Mouse (Mus musculus): Measurements from ENCODE around the gene Timm8a2. TPM values are rescaled to one million over a fixed set of nuclear protein-coding genes. Genes with fewer than 3 reads are reported as not detected.

The Timm8a2 gene
- polyA plus RNA-seq, 1 experiment from 2014 or later: not detected

DNA sequence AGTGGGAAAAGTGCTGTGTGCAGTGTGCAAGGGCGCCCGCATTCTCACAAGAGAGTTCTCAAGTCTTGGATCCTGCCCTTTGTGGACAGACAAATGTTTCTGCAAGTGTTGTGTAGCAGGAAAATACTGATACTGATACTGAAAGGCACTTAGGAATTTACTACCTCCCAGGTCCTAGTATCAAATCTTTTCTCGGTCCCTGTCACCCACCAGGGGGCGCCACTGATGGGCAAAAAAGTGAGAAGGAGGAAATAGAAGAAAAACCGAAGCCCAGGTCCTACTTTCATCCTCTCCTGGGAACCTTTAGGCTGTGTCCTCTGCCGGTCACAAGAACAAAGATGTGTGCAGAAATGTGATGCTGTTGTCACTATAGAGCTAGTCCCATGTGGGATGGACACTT lies 45.0 kb downstream of the Timm8a2 start:
- WGBS: 47% methylated on average over 6 of the region's 6 CpGs
- H3K4me2 ChIP-seq (ENCODE audit: low read depth, severe bottlenecking): no peak overlapping the region
- no peaks in the 10 kb centered on the region for H3K27me3 ChIP-seq (ENCODE audit: control insufficient read depth, insufficient read depth, low read length)
- DNase-seq (ENCODE audit: low spot score): peak; percentile 55
- no peaks in the 10 kb centered on the region for H3K4me1 ChIP-seq (ENCODE audit: control insufficient read depth, insufficient read depth, low read length)
- ATAC-seq (ENCODE audit: insufficient number of reproducible peaks, low FRiP score, low TSS enrichment, low read depth): no peak
- no peak overlapping the region for H3K27ac ChIP-seq (replicated peaks; ENCODE audit: low read depth, low read length)
- H3K9me3 ChIP-seq (ENCODE audit: control insufficient read depth, low read length): no peaks in the 10 kb centered on the region
- no peak overlapping the region for H3K9ac ChIP-seq (ENCODE audit: low read length)
- no peak overlapping the region for H3K4me3 ChIP-seq (ENCODE audit: low read depth, low read length)
- no peaks in the 10 kb centered on the region for H3K36me3 ChIP-seq (ENCODE audit: control insufficient read depth, insufficient read depth, low read length)

- H3K4me2 ChIP-seq (ENCODE audit: low read depth, severe bottlenecking): no peak overlapping the region
- no peaks in the 10 kb centered on the region for H3K27me3 ChIP-seq (ENCODE audit: control insufficient read depth, insufficient read depth, low read length)
- H3K27ac ChIP-seq (replicated peaks; ENCODE audit: low read depth, low read length): no peak overlapping the region
- 81% methylated on average over 5 of the region's 5 CpGs for WGBS
- no peak overlapping the region for H3K4me3 ChIP-seq (ENCODE audit: low read depth, low read length)
- ATAC-seq (ENCODE audit: insufficient number of reproducible peaks, low FRiP score, low TSS enrichment, low read depth) (no peak), DNase-seq (ENCODE audit: low spot score) (no peak)
- H3K36me3 ChIP-seq (ENCODE audit: control insufficient read depth, insufficient read depth, low read length): no peaks in the 10 kb centered on the region
- H3K9ac ChIP-seq (ENCODE audit: low read length): no peak overlapping the region
- H3K9me3 ChIP-seq (ENCODE audit: control insufficient read depth, low read length): no peaks in the 10 kb centered on the region
- H3K4me1 ChIP-seq (ENCODE audit: control insufficient read depth, insufficient read depth, low read length): no peaks in the 10 kb centered on the region
Measured at GRCm38 (mm10) chr14:122079921-122080320, 45.4 kb downstream of the Timm8a2 start.

DNA sequence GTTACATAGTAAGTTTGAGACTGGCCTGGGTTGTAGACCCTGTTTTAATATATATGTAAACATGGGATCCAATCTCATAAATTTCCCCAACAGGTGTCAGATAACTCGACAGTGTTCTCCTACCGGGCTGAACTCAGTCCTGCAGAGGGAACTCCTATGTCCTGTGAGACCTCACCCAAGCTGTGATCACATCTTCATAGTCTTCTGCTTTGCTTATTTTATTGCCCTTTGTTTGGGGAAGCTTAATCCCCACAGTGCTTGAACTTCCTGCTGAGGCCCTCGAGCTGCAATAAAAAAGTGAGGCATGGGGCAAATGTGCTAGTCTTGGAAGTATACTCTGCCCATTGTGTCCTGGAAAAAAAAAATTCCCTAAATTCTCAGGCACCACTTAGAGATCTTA lies 46.8 kb downstream of the Timm8a2 start:
- Histone ChIP-seq H3K27ac (replicated peaks; ENCODE audit: low read depth, low read length) (no peak overlapping the region), H3K4me2 (ENCODE audit: low read depth, severe bottlenecking) (no peak overlapping the region), H3K36me3 (ENCODE audit: control insufficient read depth, insufficient read depth, low read length) (no peaks in the 10 kb centered on the region), H3K9me3 (ENCODE audit: control insufficient read depth, low read length) (no peaks in the 10 kb centered on the region), H3K4me3 (ENCODE audit: low read depth, low read length) (no peak overlapping the region), H3K27me3 (ENCODE audit: control insufficient read depth, insufficient read depth, low read length) (no peaks in the 10 kb centered on the region), H3K9ac (ENCODE audit: low read length) (no peak overlapping the region), H3K4me1 (ENCODE audit: control insufficient read depth, insufficient read depth, low read length) (no peaks in the 10 kb centered on the region)
- WGBS: 44% methylated on average over 3 of the region's 3 CpGs
- ATAC-seq (ENCODE audit: insufficient number of reproducible peaks, low FRiP score, low TSS enrichment, low read depth): no peak
- DNase-seq (ENCODE audit: low spot score): no peak

DNA sequence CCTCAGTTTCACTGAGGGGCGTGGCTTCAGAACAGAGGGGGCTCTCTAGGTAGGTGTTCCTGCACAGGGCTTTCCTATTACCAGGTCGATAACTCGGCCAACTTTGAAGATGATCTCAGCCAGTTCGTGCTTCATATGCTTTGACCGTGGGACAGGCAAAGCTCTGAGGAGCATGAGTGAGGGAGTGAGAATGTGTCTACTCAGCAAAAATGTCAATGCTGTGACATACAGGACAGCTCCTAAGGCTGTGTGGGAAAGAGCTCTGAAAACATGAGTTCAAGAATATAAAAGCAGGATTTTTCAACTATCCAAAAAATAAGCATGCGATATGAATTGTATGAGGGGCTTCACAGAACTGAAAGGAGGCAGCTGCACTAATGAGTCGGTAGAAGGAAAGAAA lies 49.0 kb downstream of the Timm8a2 start:
- H3K27ac ChIP-seq (replicated peaks; ENCODE audit: low read depth, low read length): no peak overlapping the region
- H3K9ac ChIP-seq (ENCODE audit: low read length): no peak overlapping the region
- DNase-seq (ENCODE audit: low spot score): no peak
- no peak for ATAC-seq (ENCODE audit: insufficient number of reproducible peaks, low FRiP score, low TSS enrichment, low read depth)
- no peak overlapping the region for H3K4me2 ChIP-seq (ENCODE audit: low read depth, severe bottlenecking)
- no peak overlapping the region for H3K4me3 ChIP-seq (ENCODE audit: low read depth, low read length)
- H3K27me3 ChIP-seq (ENCODE audit: control insufficient read depth, insufficient read depth, low read length): no peaks in the 10 kb centered on the region
- H3K36me3 ChIP-seq (ENCODE audit: control insufficient read depth, insufficient read depth, low read length): no peaks in the 10 kb centered on the region
- 80% methylated on average over 7 of the region's 7 CpGs for WGBS
- no peaks in the 10 kb centered on the region for H3K9me3 ChIP-seq (ENCODE audit: control insufficient read depth, low read length)
- H3K4me1 ChIP-seq (ENCODE audit: control insufficient read depth, insufficient read depth, low read length): no peaks in the 10 kb centered on the region

DNA sequence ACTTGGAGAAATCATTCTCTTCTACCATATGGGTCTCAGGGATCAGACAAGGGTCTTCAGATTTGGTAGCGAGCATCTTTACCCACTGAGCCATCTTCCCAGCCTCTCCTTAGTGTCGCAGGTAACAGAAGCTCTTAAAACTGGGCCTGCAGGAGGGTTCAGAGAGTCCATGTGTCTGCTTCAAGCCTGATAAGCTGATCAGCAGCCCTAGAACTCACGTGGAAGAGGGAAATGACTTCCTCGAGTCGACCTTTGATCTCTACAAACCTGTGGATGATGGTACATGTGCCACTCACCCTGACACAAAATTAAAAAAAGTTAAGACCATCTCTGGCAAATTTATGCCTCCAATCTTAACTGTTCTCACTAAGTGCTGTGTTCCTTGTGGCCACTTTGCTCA lies 53.5 kb downstream of the Timm8a2 start:
- no peak overlapping the region for H3K9ac ChIP-seq (ENCODE audit: low read length)
- H3K4me1 ChIP-seq (ENCODE audit: control insufficient read depth, insufficient read depth, low read length): no peaks in the 10 kb centered on the region
- H3K9me3 ChIP-seq (ENCODE audit: control insufficient read depth, low read length): no peaks in the 10 kb centered on the region
- DNase-seq (ENCODE audit: low spot score) (no peak), ATAC-seq (ENCODE audit: insufficient number of reproducible peaks, low FRiP score, low TSS enrichment, low read depth) (no peak)
- H3K27ac ChIP-seq (replicated peaks; ENCODE audit: low read depth, low read length): no peak overlapping the region
- H3K36me3 ChIP-seq (ENCODE audit: control insufficient read depth, insufficient read depth, low read length): no peaks in the 10 kb centered on the region
- H3K4me3 ChIP-seq (ENCODE audit: low read depth, low read length): no peak overlapping the region
- no peaks in the 10 kb centered on the region for H3K27me3 ChIP-seq (ENCODE audit: control insufficient read depth, insufficient read depth, low read length)
- 85% methylated on average over 5 of the region's 5 CpGs for WGBS
- no peak overlapping the region for H3K4me2 ChIP-seq (ENCODE audit: low read depth, severe bottlenecking)

Other genes with a start within 250 kb of the Timm8a2 start
- 5.8 and 6.5 TPM in 2 replicates for gene Dock9, start 236.8 kb upstream of the Timm8a2 start, polyA plus RNA-seq (2014; fragmentation: Nextera tagmentation; extraction: Ambion mirVana)
- gene Ubac2, start 156.1 kb upstream of the Timm8a2 start, polyA plus RNA-seq (2014; fragmentation: Nextera tagmentation; extraction: Ambion mirVana): 71.2 and 75.4 TPM in 2 replicates
- gene Gpr18, start 118.9 kb upstream of the Timm8a2 start, polyA plus RNA-seq (2014; fragmentation: Nextera tagmentation; extraction: Ambion mirVana): 0.09 and 0.21 TPM in 2 replicates
- 2.1 and 3.0 TPM in 2 replicates for gene Gpr183, start 69.5 kb upstream of the Timm8a2 start, polyA plus RNA-seq (2014; fragmentation: Nextera tagmentation; extraction: Ambion mirVana)
- 117 and 119 TPM in 2 replicates for gene Tm9sf2, start 72.4 kb downstream of the Timm8a2 start, polyA plus RNA-seq (2014; fragmentation: Nextera tagmentation; extraction: Ambion mirVana)
- gene Clybl, start 147.0 kb downstream of the Timm8a2 start, polyA plus RNA-seq (2014; fragmentation: Nextera tagmentation; extraction: Ambion mirVana): 27.9 and 28.1 TPM in 2 replicates